Mouse (Mus musculus) cerebellum, postnatal 4 days (tissue): Measurements from ENCODE around the gene Gm5580.
A peak's percentile ranks its signal among the peaks of the same experiment; 100 is the strongest.
"Not testable (repeated sequence)": the region's sequence is repeated elsewhere in the genome, so short reads cannot be mapped to it uniquely, and the experiment has no call there.

Experiments used
- DNase-seq, 2 experiments: peaks; one replicate each; pipeline ENCODE4 v3.0.0; 2022; ENCODE audit warnings: low spot score in 2 of 2, mixed read lengths in 1 of 2

The Gm5580 gene

GRCm38 (mm10) chr6:116550841-116551240 is at the start of gene Gm5580:
Gm5580 (plus strand) TSS chr6:116551141.
- DNase-seq = not testable (repeated sequence)

- DNase-seq = not testable (repeated sequence)
Measured at GRCm38 (mm10) chr6:116506302-116507003, 44.5 kb upstream of the Gm5580 start, which contains the start of gene Olfr212. Olfr212 (plus strand) TSS chr6:116506516.

GRCm38 (mm10) chr6:116514832-116515231 is 36.1 kb upstream of the Gm5580 start:
- no peak for DNase-seq

- DNase-seq = no peak
Measured at GRCm38 (mm10) chr6:116538156-116538555, 12.8 kb upstream of the Gm5580 start, which contains the start of gene Olfr213. Olfr213 (plus strand) TSS chr6:116538456.

- DNase-seq = no peak
Measured at GRCm38 (mm10) chr6:116542500-116542899, 8.4 kb upstream of the Gm5580 start.

- no peak for DNase-seq
Measured at GRCm38 (mm10) chr6:116553935-116554334, 3.0 kb downstream of the Gm5580 start, which contains the start of gene Olfr214. Olfr214 (plus strand) TSS chr6:116554235.

- no peak for DNase-seq
Measured at GRCm38 (mm10) chr6:116554952-116555351, 4.0 kb downstream of the Gm5580 start.

- peak in 1 of 2 experiments; percentile 42 for DNase-seq
Measured at GRCm38 (mm10) chr6:116569834-116570233, 18.9 kb downstream of the Gm5580 start.

GRCm38 (mm10) chr6:116584095-116584494 is 33.2 kb downstream of the Gm5580 start, which contains the start of gene Olfr215:
Olfr215 (minus strand) TSS chr6:116584195.
- no peak for DNase-seq

GRCm38 (mm10) chr6:116600969-116601368 is 50.0 kb downstream of the Gm5580 start:
- not testable (repeated sequence) for DNase-seq
